Mouse (Mus musculus) left cerebral cortex, adult 11 months (tissue): ENCODE measurements around the gene Trpc7.

Experiments
- DNase-seq: peaks from one replicate; pipeline ENCODE4 v3.0.0; 2022; ENCODE audit warnings: low spot score

Trpc7 gene

DNA sequence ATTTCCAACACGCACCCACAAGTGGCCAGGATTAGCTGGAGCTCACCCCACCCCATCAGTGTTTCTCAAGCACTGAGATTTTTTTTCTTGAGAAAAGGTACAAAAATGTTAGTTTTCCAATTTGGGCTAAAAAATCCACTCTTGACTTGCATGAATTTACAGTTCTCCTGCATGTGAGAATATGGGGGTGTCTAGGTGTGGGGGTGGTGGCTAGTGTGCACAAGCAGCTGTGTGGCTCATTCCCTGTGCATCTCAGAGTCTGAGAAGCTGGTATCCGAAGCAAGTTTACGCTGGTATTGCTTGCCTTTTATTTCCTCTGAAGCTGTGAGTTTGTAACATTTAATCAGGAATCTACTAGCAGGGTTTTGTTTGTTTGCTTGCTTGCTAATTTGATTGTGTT, 105.1 kb downstream of the Trpc7 start:
- no peak for DNase-seq

DNA sequence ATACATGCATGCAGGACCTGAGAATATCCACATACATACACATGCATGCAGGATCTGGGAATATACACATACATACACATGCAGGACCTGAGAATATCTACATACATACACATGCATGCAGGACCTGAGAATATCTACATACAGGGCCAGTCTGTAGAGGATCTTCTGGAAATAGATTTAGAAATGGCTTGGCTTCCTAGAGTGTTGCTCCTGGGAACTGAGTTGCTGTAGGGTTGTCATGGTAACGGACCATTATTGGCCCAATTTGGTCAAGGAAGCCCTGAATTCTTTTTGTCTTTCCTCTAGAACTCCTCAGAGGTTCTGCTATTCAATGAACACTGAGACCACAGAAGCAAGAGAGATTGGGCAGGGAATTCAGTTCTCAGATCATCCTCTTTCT, 113.2 kb downstream of the Trpc7 start:
- DNase-seq: peak; percentile 51

DNA sequence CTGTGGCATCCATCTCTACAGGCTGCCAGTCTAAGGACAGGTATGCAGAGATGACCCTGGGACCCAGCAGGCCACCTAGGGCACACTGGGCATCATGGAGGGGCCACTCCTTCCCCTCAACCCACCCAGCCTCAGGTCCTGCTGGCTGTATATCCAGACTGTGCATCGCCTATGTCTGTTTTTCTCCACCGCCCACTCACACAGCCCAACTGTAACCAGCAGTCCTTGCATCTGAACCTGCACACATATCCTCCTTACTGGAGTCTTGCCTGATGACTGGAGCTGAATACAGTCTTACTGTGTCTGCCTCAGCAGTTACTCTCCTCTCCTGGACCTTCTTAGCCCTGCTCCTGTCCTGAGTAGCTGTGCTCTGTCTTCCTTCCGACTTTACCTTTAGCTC, 114.1 kb downstream of the Trpc7 start:
- no peak for DNase-seq

DNA sequence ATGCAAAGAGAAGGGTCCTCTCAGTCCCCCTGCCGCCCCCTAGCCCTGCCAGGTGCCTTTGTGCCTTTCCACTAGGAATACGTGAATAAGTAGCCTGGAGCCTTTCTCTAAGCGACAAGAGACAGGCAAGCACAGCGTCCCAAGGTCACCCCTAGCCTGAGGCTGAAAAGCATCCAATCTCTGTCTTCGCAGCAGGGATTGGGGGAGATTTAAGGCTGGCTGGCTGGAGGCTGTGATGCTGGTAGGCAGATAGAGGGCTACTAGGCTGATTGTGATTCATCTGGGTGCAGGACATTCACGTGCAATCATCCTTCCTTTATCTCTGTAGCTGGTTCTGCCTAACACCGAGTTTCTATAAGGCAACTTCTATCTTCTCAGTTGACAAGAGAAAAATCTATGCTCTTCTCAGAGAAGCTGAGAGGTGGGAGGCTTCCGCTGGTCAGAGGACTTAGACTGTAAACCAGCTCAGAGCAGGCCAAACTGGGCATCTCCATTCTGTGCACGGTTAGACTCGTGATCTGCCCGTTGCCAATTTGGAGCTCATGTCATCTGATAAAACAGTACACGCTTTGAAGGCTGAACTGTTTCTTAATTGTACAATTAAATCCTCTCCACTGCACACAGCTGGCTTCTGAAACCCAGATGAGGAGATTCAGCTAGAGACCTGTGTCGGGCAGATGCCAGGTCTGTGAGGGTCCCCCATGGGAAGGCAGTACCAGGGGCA, 114.9 kb downstream of the Trpc7 start:
- no peak for DNase-seq

DNA sequence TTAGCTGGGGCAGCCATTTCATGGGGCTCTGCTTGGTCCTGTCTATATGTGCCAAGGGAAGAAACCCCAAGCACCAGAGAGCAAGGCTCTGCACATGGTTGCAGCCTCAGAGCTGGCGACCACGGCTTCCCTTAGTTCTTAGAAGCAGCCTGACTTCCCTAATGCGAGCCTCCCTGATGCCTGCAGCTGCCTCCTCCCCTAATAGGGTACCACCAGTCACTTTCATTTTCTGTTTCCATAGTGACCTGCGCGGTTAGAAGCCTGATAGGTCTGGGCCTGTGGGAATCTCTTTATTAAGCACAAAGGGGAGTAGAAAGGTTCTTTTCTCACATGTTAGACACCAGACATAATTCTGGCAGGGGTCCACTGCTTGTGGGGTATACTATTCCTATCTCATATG, 121.5 kb downstream of the Trpc7 start:
- no peak for DNase-seq

DNA sequence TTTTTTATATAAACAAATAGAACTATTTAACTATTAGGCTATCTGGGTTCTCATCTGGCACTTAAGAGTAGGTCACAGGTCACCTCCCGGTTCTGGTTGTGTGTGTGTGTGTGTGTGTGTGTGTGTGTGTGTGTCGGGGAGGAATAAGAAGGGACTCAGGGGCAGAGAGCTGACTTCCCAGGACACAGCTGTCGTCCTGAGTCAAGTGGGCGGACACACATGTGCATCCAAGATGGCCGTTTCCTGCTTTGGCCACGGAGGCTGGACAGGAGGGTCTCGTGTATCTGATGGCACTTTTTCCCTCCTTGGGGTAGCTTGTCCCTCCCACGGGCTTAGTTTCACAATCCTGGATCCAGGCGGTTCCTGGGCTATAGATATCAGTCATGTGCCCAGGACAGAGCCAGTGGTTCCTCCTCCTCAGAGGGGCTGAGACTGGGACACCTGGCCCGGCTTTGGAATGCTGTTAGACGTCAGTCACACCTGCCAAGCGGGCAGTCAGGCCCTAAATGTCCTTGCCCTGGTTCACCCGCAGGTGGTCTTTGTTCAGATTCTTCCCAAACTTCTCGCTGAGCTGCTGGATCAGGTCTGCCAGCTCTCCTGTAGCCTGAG, 122.4 kb downstream of the Trpc7 start:
- DNase-seq: no peak

DNA sequence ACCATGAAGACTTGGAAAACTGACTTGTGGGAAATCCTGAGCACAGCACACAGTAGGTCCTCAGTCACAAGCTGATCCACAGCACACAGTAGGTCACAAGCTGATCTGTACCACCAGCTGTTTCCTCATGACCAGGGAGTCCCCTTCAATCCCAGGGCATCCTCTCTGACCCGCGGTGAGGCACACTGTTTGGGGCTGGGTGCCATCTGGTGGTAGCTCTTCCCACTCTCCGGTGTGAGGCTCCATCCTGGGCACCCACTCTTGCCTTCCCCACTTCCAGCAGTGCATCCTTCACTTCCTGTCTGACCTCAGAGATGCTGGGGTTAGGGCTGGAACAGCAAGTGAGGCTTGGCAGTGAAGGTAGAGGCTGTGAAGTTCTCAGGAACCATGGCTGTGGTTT, 123.2 kb downstream of the Trpc7 start:
- DNase-seq: no peak

DNA sequence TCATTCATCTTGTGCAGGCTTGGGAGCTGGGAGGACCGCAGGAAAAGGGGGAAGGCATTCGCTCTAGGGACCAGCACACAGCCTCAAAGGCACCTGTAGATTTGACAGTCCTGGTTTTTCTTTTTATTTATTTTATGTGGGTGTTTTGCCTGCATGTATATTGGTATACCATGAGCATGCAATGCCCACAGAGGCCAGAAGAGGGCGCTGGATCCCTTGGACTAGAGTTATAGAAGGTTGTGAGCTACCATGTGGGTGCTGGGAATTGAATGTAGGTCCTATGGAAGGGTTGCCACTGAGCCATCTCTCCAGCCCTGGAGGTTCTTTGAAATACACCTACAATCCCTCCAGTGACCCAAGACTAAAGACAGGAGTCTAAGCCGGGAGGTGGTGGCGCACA, 125.0 kb downstream of the Trpc7 start:
- no peak for DNase-seq

DNA sequence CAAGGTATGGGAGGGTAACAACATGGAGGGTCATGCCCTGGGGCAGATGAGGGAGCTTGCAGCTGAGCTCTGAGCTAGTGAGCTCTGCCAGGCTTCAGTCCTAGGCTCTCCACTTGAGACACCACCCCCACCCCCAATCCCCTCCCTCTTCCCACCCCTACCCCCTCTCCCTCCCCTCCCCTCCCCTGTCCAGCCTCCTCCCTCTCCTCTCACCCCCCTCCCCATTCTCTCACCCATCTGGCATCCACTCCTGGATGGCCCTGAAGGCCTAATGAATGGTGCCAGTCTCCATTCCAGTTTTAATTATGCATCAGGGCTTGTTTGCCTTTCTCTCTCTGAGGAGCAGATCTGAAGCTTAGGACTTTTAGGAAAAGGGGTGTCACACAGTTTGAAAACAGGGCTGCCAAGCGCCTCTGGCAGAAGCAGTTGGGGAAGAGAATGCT, 125.6 kb downstream of the Trpc7 start:
- no peak for DNase-seq

DNA sequence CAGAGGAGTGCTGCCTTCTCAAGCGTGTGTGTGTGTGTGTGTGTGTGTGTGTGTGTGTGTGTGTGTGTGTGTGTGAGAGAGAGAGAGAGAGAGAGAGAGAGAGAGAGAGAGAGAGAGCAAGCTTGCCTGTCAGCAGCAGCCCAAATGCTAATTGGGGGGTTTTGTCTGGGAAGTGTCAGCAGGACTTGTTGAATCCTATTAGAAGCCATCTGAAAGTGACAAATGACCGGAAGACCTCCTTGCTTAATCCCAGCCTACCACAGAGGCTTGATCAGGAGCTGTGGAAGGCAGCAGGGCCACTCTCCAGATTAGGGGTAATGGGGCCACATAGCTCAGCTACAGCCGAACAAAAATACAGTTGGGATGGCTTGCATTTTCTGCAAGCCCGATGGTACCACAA, 126.4 kb downstream of the Trpc7 start:
- DNase-seq: no peak

DNA sequence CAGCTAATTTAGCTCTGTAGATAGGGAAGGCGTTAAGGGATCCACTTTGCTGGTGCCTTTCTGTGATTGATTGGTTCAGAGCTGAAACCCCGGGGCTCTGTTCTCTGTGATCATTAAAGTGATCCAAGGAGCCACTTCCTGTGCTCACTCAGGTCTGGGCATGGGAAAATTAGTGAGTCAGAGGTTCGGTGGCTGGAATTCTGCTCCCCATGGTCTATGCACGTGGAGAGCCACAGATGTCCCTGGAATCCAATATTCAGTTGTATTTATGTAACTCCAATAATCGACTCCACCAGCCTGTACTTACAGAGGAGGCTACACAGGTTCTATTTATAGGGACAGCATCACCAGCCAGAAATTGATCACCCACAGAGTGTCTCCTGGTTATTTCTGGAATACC, 129.6 kb downstream of the Trpc7 start:
- no peak for DNase-seq

DNA sequence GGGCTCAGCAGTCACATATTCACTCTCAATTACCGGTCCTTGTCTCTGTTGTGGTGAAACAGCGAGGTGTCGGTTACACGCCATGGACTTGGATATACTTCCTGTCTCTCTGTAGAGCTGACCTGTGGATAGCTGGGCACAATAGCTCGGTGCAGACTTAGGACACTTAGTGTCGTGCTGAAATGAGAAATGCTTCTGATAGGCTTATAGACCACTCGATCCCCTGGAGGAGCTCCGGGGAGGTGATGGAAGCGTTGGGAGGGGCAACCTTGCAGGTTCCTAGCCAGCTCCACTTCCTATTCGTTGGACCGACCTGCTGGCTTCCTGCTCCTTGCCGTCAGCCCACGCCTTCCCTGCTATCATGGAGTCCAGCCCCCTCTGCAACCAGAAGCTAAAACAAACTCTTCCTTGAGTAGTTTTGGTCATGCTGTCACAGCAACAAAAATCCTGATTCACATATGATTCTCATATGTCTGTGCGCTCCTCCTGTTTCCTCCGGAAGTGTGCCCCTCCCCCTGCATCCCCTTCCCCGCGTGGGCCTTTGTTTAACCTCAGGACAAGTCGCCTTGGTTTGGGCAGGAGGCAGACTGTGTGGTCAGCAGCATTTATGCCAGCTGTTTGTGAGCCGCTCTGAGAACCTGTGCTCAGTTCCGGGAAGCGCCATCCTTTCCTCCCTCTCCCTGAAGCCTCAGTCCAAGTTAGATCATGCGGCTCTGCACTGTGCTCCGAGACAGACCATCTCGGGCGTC, 130.3 kb downstream of the Trpc7 start:
- DNase-seq: no peak

DNA sequence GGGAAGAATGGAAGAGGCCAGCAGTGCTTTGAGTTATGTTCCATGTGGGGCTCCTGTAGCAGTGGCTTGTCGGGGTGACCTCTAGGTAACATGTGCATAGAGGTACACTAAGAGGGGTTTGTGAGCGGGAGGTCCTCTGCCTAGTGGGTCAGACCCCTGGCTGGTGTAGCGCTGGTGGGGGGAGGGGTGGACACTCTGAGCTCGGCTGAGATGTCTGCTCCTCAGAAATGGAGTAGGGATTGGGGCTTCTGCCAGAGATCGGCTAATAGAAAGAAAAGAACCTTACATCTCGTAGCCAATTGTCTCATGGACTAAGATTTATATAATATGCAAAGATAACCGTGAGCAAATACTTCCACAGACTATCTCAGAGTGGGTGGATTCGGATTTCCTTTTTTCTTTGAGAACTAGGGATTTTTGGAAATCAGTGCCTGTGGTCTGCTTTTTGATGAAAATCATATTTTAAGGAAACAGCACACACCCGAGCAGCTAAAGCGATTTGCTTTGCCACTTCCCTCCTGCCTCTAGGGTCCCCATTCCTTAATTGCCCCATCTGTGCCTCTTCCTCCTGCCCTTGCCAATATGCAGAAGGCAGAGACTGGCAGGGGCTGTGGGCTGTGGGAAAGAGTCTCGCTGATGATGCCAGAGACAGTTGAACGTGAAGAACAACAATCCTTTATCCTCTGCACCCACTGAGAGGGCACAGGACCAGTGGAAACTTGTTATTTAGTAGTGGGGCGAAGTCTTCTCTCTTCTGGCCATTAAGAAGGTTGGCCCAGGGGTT, 133.2 kb downstream of the Trpc7 start:
- no peak for DNase-seq

DNA sequence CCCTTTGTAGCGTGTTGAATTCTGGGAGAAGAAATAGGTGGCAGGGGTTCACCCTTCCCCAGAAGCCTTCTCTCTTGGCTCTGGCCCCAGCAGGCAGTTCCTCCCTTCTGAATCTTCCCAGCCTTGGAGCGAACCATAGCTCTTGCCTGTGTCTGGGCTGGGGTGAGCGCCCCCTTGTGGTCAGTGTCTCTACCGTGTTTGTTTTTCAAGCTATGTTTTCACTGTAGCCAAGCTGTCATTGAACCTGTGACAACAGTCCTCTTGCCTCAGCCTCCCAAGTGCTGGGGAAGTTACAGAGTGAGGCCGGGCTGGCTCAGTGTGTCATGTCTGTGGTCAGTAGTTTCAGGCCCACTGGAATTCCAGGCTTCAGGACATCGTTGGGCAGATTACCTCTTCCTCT, 137.3 kb downstream of the Trpc7 start:
- DNase-seq: peak; percentile 53

DNA sequence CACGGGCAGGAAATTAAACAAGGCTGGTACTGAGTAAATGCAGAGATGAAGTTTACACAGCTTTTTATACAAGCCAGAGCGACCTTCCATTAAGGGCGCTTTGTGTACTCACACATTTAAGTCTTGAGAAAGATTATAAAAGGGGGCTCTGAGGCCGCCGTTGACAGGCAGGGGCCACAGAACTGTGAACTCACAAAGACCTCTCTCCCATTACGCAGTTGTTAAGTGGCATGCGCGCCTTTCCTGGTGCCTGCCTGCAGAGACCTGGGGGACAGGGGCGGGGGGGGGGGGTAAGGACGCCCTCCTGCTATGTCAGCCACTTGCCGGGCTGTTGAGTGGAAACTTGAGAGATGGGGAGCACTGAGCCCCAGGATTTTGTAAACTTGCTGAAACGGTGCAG, 138.6 kb downstream of the Trpc7 start:
- DNase-seq: no peak

DNA sequence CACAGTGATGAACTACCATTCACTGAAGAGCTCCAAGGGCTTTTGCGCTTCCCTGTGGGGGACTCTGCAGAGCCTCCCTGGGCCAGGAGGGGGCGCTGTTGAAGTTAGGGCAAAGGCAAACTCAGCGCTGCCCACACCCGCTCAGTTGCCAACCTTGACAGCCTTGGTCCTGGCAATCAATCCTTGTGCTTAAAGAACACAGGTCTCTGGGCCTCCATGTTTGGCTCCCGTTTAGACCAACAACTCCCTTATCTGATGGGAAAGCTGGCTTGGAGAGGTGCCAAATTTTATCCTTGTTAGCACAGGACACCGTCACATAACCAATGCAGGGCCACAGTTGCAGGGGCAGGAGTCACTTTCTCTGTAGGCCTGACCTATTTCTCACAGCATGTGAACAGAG, 139.9 kb downstream of the Trpc7 start:
- DNase-seq: no peak

DNA sequence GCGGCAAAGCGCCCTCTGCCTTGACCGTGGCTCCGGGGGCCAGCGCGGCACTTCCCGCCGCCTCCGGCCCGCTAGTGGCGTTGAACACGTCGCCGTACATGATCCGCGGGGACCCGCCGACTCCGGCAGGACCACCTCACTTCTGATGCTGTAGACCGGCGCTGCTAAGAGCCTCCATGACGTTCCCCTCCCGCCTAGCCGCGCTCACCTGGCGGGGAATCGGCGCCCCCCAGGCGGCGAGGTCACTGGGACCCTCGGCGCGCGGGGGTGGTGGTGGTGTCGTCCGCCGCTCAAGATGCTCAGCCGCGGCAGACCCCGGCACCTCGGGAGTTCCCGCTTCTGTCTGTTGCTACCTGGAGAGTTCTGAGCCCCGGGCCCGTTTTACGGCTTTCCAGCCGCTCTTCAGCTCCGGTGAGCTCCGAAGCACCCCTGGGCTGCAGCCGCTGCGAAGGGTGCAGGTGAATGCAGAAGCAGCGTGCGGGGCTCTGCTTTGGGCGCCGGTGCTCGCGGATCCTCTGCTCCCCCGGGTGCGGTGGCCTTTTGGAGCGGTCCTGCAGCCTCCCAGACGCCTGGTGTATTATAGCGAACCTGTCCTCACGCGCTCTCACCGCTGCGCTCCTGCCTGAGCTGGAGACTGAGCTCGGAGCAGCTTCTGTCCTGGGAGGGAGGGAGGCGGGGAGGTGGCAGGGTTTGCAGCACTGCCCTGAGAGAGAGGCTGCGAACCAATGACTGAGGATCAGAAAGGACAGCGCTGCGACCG, 142.4 kb downstream of the Trpc7 start, which contains the start of gene Gm45623:
Gm45623 (minus strand) TSS at position 636 of the 760 bp plus-strand sequence.
- no peak for DNase-seq

DNA sequence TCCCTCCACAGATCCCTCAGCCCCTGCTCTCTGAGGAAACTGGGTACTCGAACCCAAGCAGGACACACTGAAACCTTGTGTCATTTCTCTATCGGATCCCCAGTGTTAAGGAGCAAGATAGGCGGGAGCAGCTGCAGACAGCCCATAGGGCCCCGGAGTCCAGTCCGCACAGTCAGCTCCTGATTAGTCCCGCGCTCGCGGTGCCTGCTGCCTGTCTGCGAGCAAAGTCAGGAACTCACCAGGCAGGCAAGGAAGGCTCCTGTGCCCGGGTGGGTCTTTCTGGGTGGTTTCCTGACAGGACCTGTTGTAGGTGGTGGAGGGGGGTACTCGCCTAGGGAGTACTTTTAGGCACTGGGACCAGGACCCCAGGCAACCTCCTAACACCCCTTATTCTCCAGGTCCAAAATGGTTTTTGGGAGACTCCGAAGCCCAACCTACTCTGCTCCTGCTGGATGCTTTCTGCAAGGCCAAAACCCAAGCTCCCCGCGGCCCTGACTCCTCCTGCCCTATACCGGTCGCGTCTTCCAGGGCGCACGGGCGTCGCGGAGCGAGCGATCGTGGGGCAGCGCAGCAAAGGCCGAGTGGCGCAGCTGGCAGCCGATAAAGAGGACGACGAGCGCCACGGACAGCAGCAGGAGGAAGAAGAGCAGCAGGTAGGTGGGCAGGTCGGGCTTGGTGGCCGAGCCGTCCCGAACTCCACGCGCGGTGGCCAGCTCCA, 143.2 kb downstream of the Trpc7 start:
- no peak for DNase-seq

DNA sequence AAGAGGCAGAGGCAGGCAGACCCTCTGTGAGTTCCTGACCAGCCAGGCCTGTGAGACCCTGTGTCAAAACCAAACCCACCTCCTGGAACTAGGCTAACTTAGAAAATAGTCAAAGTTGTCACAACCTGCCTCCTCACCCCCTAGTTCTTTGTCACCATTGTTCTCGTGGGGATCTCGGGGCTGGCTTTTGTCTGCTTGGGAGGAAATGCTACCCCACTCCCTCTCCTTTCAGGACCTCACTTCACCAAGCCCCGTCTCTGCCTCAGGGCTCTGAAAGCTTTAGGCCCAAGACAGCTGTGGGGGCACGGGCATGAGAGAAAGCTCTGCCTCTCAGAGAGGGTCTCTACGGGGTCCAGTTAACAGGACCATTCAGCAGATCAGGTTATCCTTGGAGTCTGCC, 144.0 kb downstream of the Trpc7 start:
- no peak for DNase-seq

DNA sequence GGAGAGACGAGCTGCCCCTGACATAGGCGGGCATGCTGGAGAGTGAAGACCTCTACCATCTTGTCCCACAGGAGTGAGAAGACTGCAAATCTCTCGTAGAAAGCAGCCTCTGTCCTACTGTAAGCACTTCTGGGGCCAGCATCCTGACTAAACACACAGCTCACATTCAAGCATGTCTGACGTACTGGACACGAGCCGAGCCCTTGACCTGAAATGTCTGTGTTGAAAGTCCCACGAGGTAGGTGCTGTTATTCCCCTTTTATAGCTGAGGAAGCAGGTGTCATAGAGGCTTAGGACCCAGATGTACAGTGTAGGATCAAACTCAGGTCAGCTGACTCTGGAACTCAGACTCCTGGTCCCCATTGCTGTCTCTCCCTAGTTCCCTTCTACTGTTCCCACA, 146.4 kb downstream of the Trpc7 start:
- DNase-seq: no peak

DNA sequence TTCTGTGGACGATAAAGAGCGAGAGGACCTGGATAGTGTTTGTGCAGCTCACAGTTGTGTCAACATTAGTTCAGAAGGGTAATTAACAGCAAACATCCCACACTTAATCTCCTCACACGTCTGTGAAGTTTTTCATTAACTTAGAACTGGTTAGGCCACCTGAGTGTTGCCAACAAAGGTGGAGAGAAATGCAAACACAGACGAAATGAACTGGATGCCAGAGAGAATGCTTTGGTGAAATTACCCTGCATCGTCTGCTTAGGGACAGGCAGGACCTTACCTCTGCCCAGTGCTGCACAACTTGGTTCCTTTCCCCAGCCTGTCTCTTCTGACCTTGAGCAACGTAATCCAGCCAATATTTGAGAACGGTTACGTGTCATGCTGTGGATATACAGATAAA, 148.2 kb downstream of the Trpc7 start:
- DNase-seq: no peak
